Mouse (Mus musculus) small intestine, adult 2 months (tissue): ENCODE data around the gene Btbd35f20. TPM values are rescaled to one million over a fixed set of nuclear protein-coding genes. Genes with fewer than 3 reads are reported as not detected.
"Not testable (repeated sequence)": the region's sequence is repeated elsewhere in the genome, so short reads cannot be mapped to it uniquely, and the experiment has no call there.

ENCODE experiments used
- H3K27ac ChIP-seq: fragments of 200-500 bp; 2 replicates; pipeline ENCODE4 v1.5.1; 2012; ENCODE audit warnings: low read depth, low read length, control low read depth, inconsistent platforms; ENCODE audit not compliant: insufficient read depth
- H3K27me3 ChIP-seq: fragments of 200-500 bp; 2 replicates; pipeline ENCODE4 v1.6.1; 2012; ENCODE audit warnings: mild to moderate bottlenecking, moderate library complexity, low read length, inconsistent platforms; ENCODE audit not compliant: control insufficient read depth, insufficient read depth
- H3K36me3 ChIP-seq: fragments of 200-500 bp; 2 replicates; pipeline ENCODE4 v1.6.1; 2012; ENCODE audit warnings: mild to moderate bottlenecking, low read length, control low read depth, inconsistent platforms; ENCODE audit not compliant: control insufficient read depth, insufficient read depth
- H3K4me1 ChIP-seq: fragments of 200-500 bp; 2 replicates; pipeline ENCODE4 v1.6.1; 2012; ENCODE audit warnings: low read length, inconsistent platforms, mixed read lengths; ENCODE audit not compliant: control insufficient read depth, insufficient read depth, insufficient read length
- H3K4me3 ChIP-seq: fragments of 200-500 bp; 2 replicates; pipeline ENCODE4 v1.5.1; 2012; ENCODE audit warnings: low read depth, mild to moderate bottlenecking, control low read depth, inconsistent platforms, low read length, moderate library complexity
- WGBS: fragments of 180-500 bp; shearing (Covaris S2); methylation state at CpG from one replicate; pipeline ENCODE4 v1.1.7; 2018; 5-methylcytosine and 5-hydroxymethylcytosine counted together
- polyA plus RNA-seq: library from polyadenylated mRNA; depleted of rRNA; stranded (reverse); fragments of >200 nt; gene quantifications from 2 replicates; pipeline ENCODE4 v1.2.3, GENCODE M21; 2012; rRNA removed

Btbd35f20 gene
- polyA plus RNA-seq, result not detected in 2 replicates

GRCm38 (mm10) chrX:4291145-4291544, at the start of gene Btbd35f20:
Gene Btbd35f20 (minus strand): TSS chrX:4291245.
- H3K4me1 ChIP-seq, H3K4me3 ChIP-seq, H3K27me3 ChIP-seq, H3K36me3 ChIP-seq, H3K27ac ChIP-seq: not testable (repeated sequence)
- WGBS, result no CpG with 5 or more reads among the region's 4 CpGs

Other genes with a start within 250 kb of the Btbd35f20 start
- not detected in 2 replicates for gene Btbd35f28, start 94.7 kb downstream of the Btbd35f20 start, polyA plus RNA-seq
- not detected in 2 replicates for gene Btbd35f17, start 79.4 kb upstream of the Btbd35f20 start, polyA plus RNA-seq